Mouse (Mus musculus): Measurements from ENCODE around the gene Ncor1.

DNA sequence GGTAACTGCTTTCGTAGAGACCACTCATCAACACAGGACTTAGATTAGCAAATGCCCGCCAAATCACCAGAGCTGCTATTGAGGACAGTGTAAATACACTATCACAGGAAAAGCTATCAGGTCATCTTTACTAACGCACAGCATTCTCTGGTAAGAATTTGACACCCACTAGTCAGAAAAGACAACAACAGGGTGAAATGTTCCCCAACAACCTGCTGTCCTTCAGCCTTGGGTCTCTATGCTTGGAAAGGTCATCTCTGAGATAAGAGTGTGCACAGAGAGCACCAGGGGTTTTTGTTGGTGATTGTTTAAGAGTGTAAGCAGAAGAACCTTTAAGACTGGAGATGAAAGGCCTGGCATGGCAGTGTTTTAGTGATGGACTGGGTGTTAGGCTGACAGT lies 134.7 kb downstream of the Ncor1 start:
- TF ChIP-seq POLR2A (IDR thresholded peaks at IDR 0.05; ENCODE audit: borderline replicate concordance, low read depth, low read length), result no peak
- TF ChIP-seq CTCF (IDR thresholded peaks at IDR 0.05; ENCODE audit: low read depth, low read length), result no peak
